Mouse (Mus musculus) retina, embryonic 14.5 days (tissue): ENCODE results near the gene Ankrd50.

Source experiments
- DNase-seq: peaks from one replicate; pipeline ENCODE4 v3.0.0-alpha.2; 2015; ENCODE audit warnings: low spot score

The Ankrd50 gene

DNA sequence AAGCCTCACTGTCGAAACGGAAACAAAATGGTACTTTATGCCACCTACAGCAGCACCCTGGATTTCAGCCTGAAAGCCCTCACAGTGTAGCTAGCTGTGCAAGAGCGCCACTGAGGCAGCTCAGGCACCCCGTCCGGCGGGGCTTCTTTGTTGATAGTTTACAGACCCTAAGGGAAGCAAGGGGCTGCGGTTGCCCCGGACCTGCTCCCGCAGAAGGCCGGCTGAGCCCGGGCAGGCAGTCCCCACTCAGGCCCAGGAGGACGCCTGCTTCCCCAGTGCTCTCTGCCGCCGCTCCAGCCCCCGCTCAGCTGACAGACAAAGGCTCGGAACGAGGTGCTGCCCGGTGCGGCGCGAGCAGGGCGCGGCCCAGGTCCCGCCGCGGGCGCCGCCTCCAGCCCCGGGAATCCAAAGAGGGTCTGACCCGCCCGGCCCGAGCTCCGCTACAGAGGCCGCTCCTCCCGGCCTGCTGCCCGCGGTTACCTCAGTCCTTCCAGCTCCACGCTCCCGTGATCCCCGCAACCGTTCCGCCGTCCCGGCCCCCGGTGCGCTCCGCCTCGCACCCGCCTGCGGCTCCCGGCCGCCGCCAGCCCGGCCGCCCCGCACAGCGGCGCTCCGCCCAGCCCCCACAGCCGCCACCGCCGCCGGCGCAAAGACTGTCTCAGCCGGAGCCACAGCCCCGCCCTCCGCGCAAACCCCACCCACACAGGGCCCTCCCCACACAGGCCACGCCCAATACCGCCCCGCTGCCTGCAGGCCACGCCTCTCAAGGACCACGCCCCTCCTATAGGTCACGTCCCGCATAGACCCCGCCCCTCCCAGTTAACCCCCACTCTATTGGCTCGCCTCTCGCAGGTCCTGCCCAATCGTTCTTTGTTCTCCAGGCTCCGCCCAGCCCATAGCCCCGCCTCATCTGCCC is at the start of gene Ankrd50:
Gene Ankrd50 (minus strand): TSS at position 654 of the 916 bp plus-strand sequence.
- DNase-seq = peak; percentile 99

DNA sequence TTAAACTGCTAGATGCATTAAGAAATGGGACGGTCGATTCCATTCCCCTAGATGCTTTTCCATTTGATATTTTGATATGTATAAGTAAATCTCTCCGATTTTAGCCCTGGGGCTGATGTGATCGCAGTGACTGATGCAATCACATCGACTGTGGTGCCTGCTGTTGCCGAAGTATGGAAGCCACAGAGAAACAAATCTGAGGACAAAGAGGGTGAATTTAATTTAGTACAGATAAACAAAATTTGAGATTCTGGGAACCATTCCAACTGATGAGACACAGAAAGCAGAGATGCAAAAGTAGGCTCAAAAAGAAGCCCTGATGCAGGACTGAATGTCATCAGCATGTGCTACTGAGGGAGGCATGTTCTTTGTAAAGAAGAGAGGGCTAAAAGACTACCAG is 49.6 kb upstream of the Ankrd50 start:
- DNase-seq = no peak

DNA sequence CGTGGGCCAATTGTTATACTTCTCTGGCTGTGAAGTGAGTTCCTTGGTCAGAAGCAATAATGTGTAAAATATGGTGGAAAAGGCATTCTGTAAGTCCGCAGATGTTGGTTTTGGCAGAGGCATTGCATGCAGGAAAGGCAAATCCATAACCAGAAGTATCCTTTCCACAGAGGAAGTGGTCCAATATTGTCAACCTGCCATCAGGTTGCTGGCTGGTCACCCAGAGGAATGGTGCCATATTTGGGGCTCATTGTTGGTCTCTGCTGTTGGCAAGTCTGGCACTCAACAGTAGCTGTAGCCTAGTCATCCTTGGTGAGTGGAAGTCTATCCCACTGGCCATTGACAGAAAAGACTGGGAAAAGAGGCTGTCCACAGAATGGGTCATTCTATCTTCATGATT is 35.8 kb upstream of the Ankrd50 start:
- DNase-seq = no peak

- DNase-seq = no peak
Measured at GRCm38 (mm10) chr3:38519971-38520370, 35.3 kb upstream of the Ankrd50 start.

DNA sequence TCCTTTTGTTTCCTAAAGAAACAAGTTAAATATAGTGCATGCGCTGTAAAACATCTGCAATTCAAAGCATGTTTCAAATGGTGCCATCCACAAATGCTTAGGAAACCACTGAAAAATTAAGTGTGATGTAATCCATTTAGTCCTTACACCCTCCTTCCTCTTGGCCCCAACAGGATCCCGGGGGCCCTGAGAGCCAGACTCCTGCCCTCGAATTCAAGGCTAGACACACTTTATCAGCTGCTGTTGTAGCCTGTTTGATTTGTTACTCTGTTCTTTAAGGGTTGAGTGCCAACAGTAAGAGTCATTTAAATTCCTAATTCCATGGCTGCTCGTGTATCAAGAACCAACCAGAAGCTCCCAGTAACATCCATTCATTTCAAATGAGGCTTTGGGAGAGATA is 19.0 kb upstream of the Ankrd50 start:
- DNase-seq = no peak

DNA sequence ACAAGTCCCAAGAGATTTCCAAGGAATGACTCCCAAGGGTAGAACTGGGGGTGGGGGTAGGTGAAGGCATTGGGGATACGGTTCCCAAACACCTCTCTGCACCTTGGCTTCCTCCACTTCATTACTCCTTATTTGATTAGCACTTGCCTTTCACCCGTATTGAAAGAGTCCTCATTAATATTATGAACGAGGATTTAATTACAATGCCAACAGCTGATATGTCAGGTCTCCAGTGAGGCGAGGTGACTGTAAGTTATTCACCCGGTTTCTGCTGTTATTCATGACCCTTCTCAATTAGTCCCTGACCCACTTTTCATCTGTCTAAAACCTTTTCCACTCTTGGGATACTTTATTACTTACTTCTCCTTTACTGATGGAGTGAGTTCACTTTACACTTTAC is 17.5 kb upstream of the Ankrd50 start:
- peak; percentile 39 for DNase-seq

- no peak for DNase-seq
Measured at GRCm38 (mm10) chr3:38501739-38502138, 17.1 kb upstream of the Ankrd50 start.

GRCm38 (mm10) chr3:38501316-38501715 is 16.7 kb upstream of the Ankrd50 start:
- DNase-seq = no peak

DNA sequence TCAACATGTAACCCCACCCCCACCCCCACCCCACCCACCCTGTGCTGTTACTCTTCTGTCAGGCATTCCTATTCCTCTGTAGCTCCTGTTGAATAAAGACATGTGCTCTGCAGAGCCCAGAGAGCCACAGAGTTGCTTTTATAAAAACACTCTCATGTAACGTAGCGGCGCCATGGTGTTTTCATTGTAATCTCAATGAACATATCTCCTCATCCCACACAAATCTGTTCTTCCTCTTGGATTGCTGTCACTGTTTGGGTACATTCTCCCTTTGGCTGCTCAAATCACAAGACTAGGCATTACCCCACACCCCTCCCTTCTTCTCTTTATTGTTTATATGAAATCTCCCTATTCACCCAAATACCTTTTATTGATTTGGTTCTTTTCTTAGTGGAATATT is 13.9 kb upstream of the Ankrd50 start:
- DNase-seq = no peak

- DNase-seq = no peak
Measured at GRCm38 (mm10) chr3:38496795-38497385, 12.2 kb upstream of the Ankrd50 start.

GRCm38 (mm10) chr3:38491702-38492101 is 7.1 kb upstream of the Ankrd50 start:
- DNase-seq = no peak

GRCm38 (mm10) chr3:38491236-38491635 is 6.6 kb upstream of the Ankrd50 start:
- DNase-seq = no peak

GRCm38 (mm10) chr3:38490720-38491119 is 6.1 kb upstream of the Ankrd50 start:
- DNase-seq = no peak

DNA sequence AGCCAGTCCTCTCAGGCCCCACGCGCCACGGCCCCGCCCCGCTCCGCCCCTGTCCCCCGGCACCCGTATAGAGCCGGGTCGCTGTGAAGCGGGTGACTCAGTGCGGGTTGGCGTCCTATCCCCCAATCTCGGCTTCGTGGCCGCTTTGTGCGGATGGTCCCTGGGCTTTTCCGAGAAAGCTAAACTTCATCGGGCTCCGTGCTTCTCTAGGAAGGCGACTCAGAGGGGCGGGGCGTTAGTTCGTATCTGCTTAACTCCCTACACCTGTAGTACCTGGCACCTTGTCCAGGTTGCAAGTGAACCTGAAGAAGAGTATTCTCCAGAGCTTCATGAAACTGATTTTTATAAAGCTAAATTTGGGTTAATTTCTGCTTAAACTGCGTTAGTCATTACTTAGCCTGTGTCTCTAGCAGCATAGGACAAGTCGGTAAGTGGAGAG is 482 bp upstream of the Ankrd50 start:
- DNase-seq = no peak

GRCm38 (mm10) chr3:38483551-38483950 is 1.1 kb downstream of the Ankrd50 start:
- no peak for DNase-seq

- peak; percentile 25 for DNase-seq
Measured at GRCm38 (mm10) chr3:38482749-38483148, 1.9 kb downstream of the Ankrd50 start.

DNA sequence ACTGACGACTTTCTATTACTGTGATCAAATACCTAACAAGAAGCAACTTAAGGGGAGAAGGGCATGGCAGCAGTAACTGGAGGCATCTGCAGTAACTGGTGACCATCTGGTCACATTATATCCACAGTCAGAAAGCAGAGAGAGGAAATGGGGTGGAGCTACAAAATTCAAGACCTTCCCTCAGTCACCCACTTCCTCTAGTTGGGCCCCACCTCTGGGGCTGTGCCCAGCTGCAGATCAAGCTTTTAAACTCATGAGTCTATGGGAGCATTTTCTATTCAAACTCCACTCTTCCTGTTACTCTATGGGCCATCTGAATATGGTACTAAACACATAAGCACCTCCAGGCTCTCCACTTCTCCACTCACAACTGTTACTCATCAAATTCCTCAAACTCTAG is 3.5 kb downstream of the Ankrd50 start:
- DNase-seq = no peak

DNA sequence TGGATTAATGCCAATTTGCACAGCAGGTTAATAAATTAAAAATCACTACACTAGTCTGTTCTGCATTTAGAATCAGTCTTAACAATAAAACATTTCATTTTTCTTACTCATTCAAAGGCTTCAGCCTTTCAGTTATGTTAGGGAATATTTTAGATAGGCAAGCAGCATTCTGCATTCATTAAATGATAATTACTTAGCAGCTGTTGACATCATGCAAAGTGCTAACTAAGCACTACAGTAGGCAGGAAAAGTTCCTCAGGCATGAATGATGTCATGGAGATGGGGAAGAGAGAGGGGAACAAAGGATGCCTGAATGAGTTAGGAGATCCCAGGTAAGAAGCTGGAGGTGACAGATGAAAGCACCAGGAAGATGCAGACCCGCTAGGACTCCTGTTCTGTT is 6.7 kb downstream of the Ankrd50 start:
- DNase-seq = no peak

DNA sequence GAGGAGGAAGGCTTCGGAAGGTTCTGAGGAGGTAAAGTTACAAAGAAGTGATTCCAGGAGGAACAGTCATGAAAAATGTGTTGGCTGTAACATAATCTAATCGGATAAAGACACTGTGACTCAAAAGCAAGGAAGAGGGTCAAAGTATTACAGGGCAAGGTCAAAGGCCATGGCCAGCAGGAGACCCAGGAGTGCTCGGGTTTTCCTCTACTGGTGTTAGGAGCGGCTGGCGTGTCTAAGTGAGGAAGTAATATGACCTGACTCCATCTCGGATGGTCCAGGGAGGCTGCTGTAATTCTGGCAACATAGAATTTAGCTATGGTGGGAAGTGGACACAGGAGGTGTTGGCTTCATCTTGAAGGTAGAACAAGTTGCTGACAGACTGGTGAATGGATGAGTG is 9.1 kb downstream of the Ankrd50 start:
- DNase-seq = no peak

DNA sequence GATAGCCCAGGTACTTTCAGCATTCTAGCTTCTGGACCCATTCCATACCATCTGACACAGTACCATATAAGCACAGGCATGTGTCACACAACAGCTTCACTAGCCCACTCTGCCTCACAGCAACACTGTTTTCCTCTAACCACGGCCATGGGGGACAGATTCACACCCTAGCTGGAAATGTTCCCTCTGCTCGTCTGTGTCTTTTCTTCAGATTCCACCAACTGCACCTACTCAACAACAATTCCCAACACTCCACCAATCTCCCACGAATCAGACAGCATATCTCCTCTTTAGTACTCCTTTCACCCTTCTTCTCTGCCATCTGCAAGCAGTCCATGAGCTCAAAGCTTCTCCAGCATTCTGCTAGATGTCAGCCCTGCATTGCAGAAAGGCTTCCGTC is 11.5 kb downstream of the Ankrd50 start:
- no peak for DNase-seq

DNA sequence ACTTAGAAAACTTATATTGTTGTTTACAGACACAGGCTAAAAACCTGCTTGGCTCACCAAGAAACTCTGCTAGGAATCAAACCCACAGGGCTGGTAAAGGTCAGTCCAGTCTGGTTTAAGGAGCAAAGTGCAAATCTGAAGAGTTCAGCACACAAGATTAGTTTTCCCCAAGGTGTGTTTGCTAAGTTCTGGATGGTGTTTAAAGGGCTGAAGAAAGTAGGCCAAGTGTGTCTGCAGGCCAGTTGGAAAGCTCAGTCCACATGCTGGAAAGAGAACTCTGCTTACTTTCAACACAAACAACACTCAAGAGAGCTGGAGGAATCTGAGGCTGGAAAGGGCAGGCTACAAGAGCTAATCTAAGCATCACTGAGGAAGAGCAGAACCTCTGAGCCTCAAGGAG is 13.1 kb downstream of the Ankrd50 start:
- no peak for DNase-seq

- DNase-seq = no peak
Measured at GRCm38 (mm10) chr3:38468131-38468530, 16.5 kb downstream of the Ankrd50 start.

DNA sequence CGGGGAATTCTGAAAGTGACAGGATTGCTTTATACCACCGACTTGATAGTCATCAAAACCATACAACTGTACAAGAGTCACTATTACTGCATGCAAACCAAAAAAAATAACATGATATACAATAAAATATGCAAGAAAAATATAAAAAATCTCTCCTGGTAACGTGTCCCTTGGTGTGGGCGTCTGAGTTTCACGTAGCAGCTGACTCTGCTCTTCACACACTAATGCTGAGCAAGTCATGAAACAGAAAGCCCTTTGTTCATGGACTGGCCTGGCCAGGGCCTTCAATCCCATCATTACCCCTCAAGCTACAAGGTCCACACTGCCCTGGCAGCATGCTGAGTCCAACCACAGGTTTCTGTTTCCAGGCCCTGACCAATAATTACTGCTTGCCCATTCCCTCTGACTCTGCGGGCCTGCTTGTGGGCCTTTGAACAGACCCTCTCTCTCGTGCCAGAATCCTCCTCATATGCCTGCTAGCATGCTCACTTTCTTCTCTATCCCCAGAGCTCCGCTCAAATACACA is 17.7 kb downstream of the Ankrd50 start:
- no peak for DNase-seq
